Mouse (Mus musculus) midbrain, embryonic 15.5 days (tissue): ENCODE results near the gene Ebf1. TPM values are rescaled to one million over a fixed set of nuclear protein-coding genes. Genes with fewer than 3 reads are reported as not detected.
A peak's percentile ranks its signal among the peaks of the same experiment; 100 is the strongest.

Source experiments
- ATAC-seq: fragments of 200-750 bp; cut with Nextera tagmentation; replicated peaks from 2 replicates; pipeline ENCODE4 v1.8.0; 2017; ENCODE audit warnings: moderate TSS enrichment
- H3K27ac ChIP-seq: fragments of 300-500 bp; sonication (generic); 2 replicates; pipeline ENCODE4 v1.5.1; 2015; ENCODE audit warnings: mild to moderate bottlenecking, inconsistent platforms
- H3K27me3 ChIP-seq: fragments of 300-500 bp; sonication (generic); replicated peaks from 2 replicates; pipeline ENCODE4 v1.6.1; 2015; ENCODE audit warnings: inconsistent platforms
- H3K36me3 ChIP-seq: fragments of 300-500 bp; sonication (generic); replicated peaks from 2 replicates; pipeline ENCODE4 v1.6.1; 2015; ENCODE audit warnings: inconsistent platforms
- H3K4me1 ChIP-seq: fragments of 300-500 bp; sonication (generic); 2 replicates; pipeline ENCODE4 v1.6.1; 2015; ENCODE audit warnings: inconsistent platforms
- H3K4me2 ChIP-seq: fragments of 300-500 bp; sonication (generic); 2 replicates; pipeline ENCODE4 v1.6.1; 2015; ENCODE audit warnings: inconsistent platforms, mild to moderate bottlenecking, moderate library complexity
- H3K4me3 ChIP-seq: fragments of 300-500 bp; sonication (generic); 2 replicates; pipeline ENCODE4 v1.5.1; 2015; ENCODE audit warnings: mild to moderate bottlenecking, inconsistent platforms
- H3K9ac ChIP-seq: fragments of 300-500 bp; sonication (generic); 2 replicates; pipeline ENCODE4 v1.6.1; 2015; ENCODE audit warnings: mild to moderate bottlenecking, inconsistent platforms
- H3K9me3 ChIP-seq: fragments of 300-500 bp; sonication (generic); 2 replicates; pipeline ENCODE4 v1.6.1; 2016; ENCODE audit warnings: inconsistent platforms
- WGBS: fragments of 180-500 bp; shearing (Covaris S2); methylation state at CpG from one replicate; pipeline ENCODE4 v1.1.7; 2015; ENCODE audit warnings: mixed read lengths; 5-methylcytosine and 5-hydroxymethylcytosine counted together
- polyA plus RNA-seq: library from polyadenylated mRNA; unstranded; fragments of >200 nt; fragmentation: Nextera tagmentation; extraction: Ambion mirVana; gene quantifications from 2 replicates; pipeline ENCODE4 v1.2.1, GENCODE M21; 2015

The Ebf1 gene
- polyA plus RNA-seq, 1 experiment from 2014 or later = 68.9 TPM

- Histone ChIP-seq H3K27ac (no peak overlapping the region), H3K4me3 (no peak overlapping the region), H3K9ac (no peak overlapping the region), H3K36me3 (no peaks in the 10 kb centered on the region), H3K4me2 (no peak overlapping the region), H3K27me3 (no peaks in the 10 kb centered on the region; the same call in 1 of the 2 replicates), H3K9me3 (no peaks in the 10 kb centered on the region), H3K4me1 (peaks cover 14% of the 10 kb centered on the region)
- ATAC-seq = no peak
- 76% methylated on average over 1 of the region's 1 CpGs for WGBS
Measured at GRCm38 (mm10) chr11:44788003-44788402, 170.9 kb downstream of the Ebf1 start.

GRCm38 (mm10) chr11:44792816-44793215 lies 175.7 kb downstream of the Ebf1 start:
- Histone ChIP-seq H3K9ac (no peak overlapping the region), H3K4me2 (no peak overlapping the region), H3K27me3 (no peaks in the 10 kb centered on the region; the same call in 1 of the 2 replicates), H3K4me1 (peaks cover 11% of the 10 kb centered on the region), H3K9me3 (no peaks in the 10 kb centered on the region), H3K36me3 (no peaks in the 10 kb centered on the region), H3K4me3 (no peak overlapping the region), H3K27ac (no peak overlapping the region)
- 13% methylated on average over 3 of the region's 3 CpGs for WGBS
- no peak for ATAC-seq

GRCm38 (mm10) chr11:44794883-44795282 lies 177.8 kb downstream of the Ebf1 start:
- no peak overlapping the region for H3K9ac ChIP-seq
- 87% methylated on average over 4 of the region's 4 CpGs for WGBS
- H3K27ac ChIP-seq = no peak overlapping the region
- no peak overlapping the region for H3K4me3 ChIP-seq
- no peaks in the 10 kb centered on the region for H3K9me3 ChIP-seq
- H3K4me1 ChIP-seq = peaks cover 12% of the 10 kb centered on the region
- ATAC-seq = no peak
- H3K27me3 ChIP-seq = no peaks in the 10 kb centered on the region; the same call in 1 of the 2 replicates
- no peaks in the 10 kb centered on the region for H3K36me3 ChIP-seq
- H3K4me2 ChIP-seq = no peak overlapping the region

- Histone ChIP-seq H3K9ac (no peak overlapping the region), H3K27ac (no peak overlapping the region), H3K4me3 (no peak overlapping the region), H3K4me1 (peaks cover 17% of the 10 kb centered on the region), H3K36me3 (no peaks in the 10 kb centered on the region), H3K4me2 (no peak overlapping the region), H3K9me3 (no peaks in the 10 kb centered on the region), H3K27me3 (no peaks in the 10 kb centered on the region; the same call in 1 of the 2 replicates)
- ATAC-seq = no peak
- 85% methylated on average over 3 of the region's 3 CpGs for WGBS
Measured at GRCm38 (mm10) chr11:44795767-44796166, 178.7 kb downstream of the Ebf1 start.

- no peaks in the 10 kb centered on the region for H3K27me3 ChIP-seq
- 64% methylated on average over 3 of the region's 3 CpGs for WGBS
- H3K4me1 ChIP-seq = peaks cover 19% of the 10 kb centered on the region
- no peak overlapping the region for H3K4me3 ChIP-seq
- H3K36me3 ChIP-seq = no peaks in the 10 kb centered on the region
- no peak overlapping the region for H3K4me2 ChIP-seq
- no peaks in the 10 kb centered on the region for H3K9me3 ChIP-seq
- ATAC-seq = no peak
- H3K9ac ChIP-seq = no peak overlapping the region
- no peak overlapping the region for H3K27ac ChIP-seq
Measured at GRCm38 (mm10) chr11:44798270-44798669, 181.2 kb downstream of the Ebf1 start.

- 74% methylated on average over 7 of the region's 7 CpGs for WGBS
- ATAC-seq = no peak
Measured at GRCm38 (mm10) chr11:44804046-44804445, 186.9 kb downstream of the Ebf1 start.

GRCm38 (mm10) chr11:44806589-44806988 lies 189.5 kb downstream of the Ebf1 start:
- peak; percentile 79 for ATAC-seq
- Histone ChIP-seq H3K4me1 (peaks cover 8% of the 10 kb centered on the region), H3K27ac (peak overlapping the region; percentile 34; the same call in 1 of the 2 replicates), H3K9me3 (no peaks in the 10 kb centered on the region), H3K4me3 (no peak overlapping the region), H3K4me2 (peak overlapping the region; percentile 25; the same call in 1 of the 2 replicates), H3K27me3 (no peaks in the 10 kb centered on the region), H3K9ac (no peak overlapping the region), H3K36me3 (no peaks in the 10 kb centered on the region)
- 11% methylated on average over 11 of the region's 11 CpGs for WGBS

More at GRCm38 (mm10) chr11:44804046-44804445, 186.9 kb downstream of the Ebf1 start:
- no peaks in the 10 kb centered on the region for H3K27me3 ChIP-seq
- no peaks in the 10 kb centered on the region for H3K36me3 ChIP-seq
- no peaks in the 10 kb centered on the region for H3K9me3 ChIP-seq
- no peak overlapping the region for H3K9ac ChIP-seq
- no peak overlapping the region for H3K4me3 ChIP-seq
- H3K4me1 ChIP-seq = peaks cover 21% of the 10 kb centered on the region
- H3K4me2 ChIP-seq = no peak overlapping the region
- H3K27ac ChIP-seq = no peak overlapping the region

- Histone ChIP-seq H3K4me2 (no peak overlapping the region), H3K9me3 (no peaks in the 10 kb centered on the region), H3K36me3 (no peaks in the 10 kb centered on the region), H3K4me3 (no peak overlapping the region), H3K4me1 (peaks cover 6% of the 10 kb centered on the region), H3K27me3 (no peaks in the 10 kb centered on the region), H3K27ac (no peak overlapping the region), H3K9ac (no peak overlapping the region)
- 85% methylated on average over 4 of the region's 4 CpGs for WGBS
- ATAC-seq = no peak
Measured at GRCm38 (mm10) chr11:44808855-44809546, 191.9 kb downstream of the Ebf1 start.

- no peak for ATAC-seq
- H3K4me1 ChIP-seq = peaks cover 6% of the 10 kb centered on the region
- H3K27me3 ChIP-seq = no peaks in the 10 kb centered on the region
- H3K27ac ChIP-seq = no peak overlapping the region
- no peaks in the 10 kb centered on the region for H3K9me3 ChIP-seq
- H3K4me2 ChIP-seq = no peak overlapping the region
- no peak overlapping the region for H3K4me3 ChIP-seq
- WGBS = 84% methylated on average over 6 of the region's 6 CpGs
- no peaks in the 10 kb centered on the region for H3K36me3 ChIP-seq
- H3K9ac ChIP-seq = no peak overlapping the region
Measured at GRCm38 (mm10) chr11:44811007-44811406, 193.9 kb downstream of the Ebf1 start.

- ATAC-seq = no peak
- H3K4me2 ChIP-seq = no peak overlapping the region
- H3K9ac ChIP-seq = no peak overlapping the region
- H3K4me3 ChIP-seq = no peak overlapping the region
- no peaks in the 10 kb centered on the region for H3K27me3 ChIP-seq
- H3K27ac ChIP-seq = no peak overlapping the region
- no peaks in the 10 kb centered on the region for H3K9me3 ChIP-seq
- WGBS = 87% methylated on average over 5 of the region's 5 CpGs
- no peaks in the 10 kb centered on the region for H3K36me3 ChIP-seq
- H3K4me1 ChIP-seq = no peaks in the 10 kb centered on the region
Measured at GRCm38 (mm10) chr11:44812193-44812746, 195.2 kb downstream of the Ebf1 start.

- 72% methylated on average over 7 of the region's 7 CpGs for WGBS
- ATAC-seq = no peak
- Histone ChIP-seq H3K4me1 (no peaks in the 10 kb centered on the region), H3K9ac (no peak overlapping the region), H3K9me3 (no peaks in the 10 kb centered on the region), H3K4me2 (no peak overlapping the region), H3K4me3 (no peak overlapping the region), H3K27ac (no peak overlapping the region), H3K36me3 (no peaks in the 10 kb centered on the region), H3K27me3 (no peaks in the 10 kb centered on the region)
Measured at GRCm38 (mm10) chr11:44813534-44813933, 196.4 kb downstream of the Ebf1 start.

GRCm38 (mm10) chr11:44814847-44815246 lies 197.7 kb downstream of the Ebf1 start:
- Histone ChIP-seq H3K4me1 (no peaks in the 10 kb centered on the region), H3K36me3 (no peaks in the 10 kb centered on the region), H3K9ac (no peak overlapping the region), H3K27ac (no peak overlapping the region), H3K27me3 (no peaks in the 10 kb centered on the region), H3K9me3 (no peaks in the 10 kb centered on the region), H3K4me3 (no peak overlapping the region), H3K4me2 (no peak overlapping the region)
- no peak for ATAC-seq
- 79% methylated on average over 5 of the region's 5 CpGs for WGBS

GRCm38 (mm10) chr11:44815991-44816390 lies 198.9 kb downstream of the Ebf1 start:
- ATAC-seq = no peak
- WGBS = 55% methylated on average over 4 of the region's 4 CpGs
- H3K4me1 ChIP-seq = no peaks in the 10 kb centered on the region

More at GRCm38 (mm10) chr11:44815991-44816390, 198.9 kb downstream of the Ebf1 start:
- no peaks in the 10 kb centered on the region for H3K9me3 ChIP-seq
- H3K36me3 ChIP-seq = no peaks in the 10 kb centered on the region
- H3K27ac ChIP-seq = no peak overlapping the region
- no peak overlapping the region for H3K9ac ChIP-seq
- no peaks in the 10 kb centered on the region for H3K27me3 ChIP-seq
- H3K4me2 ChIP-seq = no peak overlapping the region
- H3K4me3 ChIP-seq = no peak overlapping the region
